Mouse (Mus musculus): ENCODE data around the gene Hdac4. TPM values are rescaled to one million over a fixed set of nuclear protein-coding genes. Genes with fewer than 3 reads are reported as not detected.

Gene Hdac4
- polyA plus RNA-seq, 1 experiment: 35.1 TPM

GRCm38 (mm10) chr1:92060532-92061064 is 134.9 kb downstream of the Hdac4 start:
- no peak for TF ChIP-seq POLR2A (IDR thresholded peaks at IDR 0.05; ENCODE audit: extremely low read depth, insufficient read depth, low read length)
- TF ChIP-seq CTCF (IDR thresholded peaks at IDR 0.05; ENCODE audit: extremely low read depth, insufficient read depth, low read length): no peak

DNA sequence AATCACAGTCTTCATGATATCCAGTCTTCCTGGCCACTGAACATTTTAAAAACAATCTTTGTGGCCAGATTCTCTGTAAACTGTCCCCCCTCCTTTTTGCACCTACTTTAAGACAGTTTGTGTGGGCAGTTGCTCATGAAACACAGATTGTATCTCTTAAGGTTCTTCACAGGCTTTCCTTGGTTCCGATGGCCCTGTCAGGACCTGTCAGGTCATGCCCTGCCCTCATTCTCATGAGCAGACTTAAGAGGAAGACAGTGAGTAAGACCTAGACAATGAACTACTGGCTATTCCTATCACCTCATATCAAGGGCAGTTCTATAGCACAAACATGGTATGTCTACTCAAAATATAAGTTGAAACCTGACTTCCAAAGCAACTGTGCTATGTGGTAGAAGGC is 135.9 kb downstream of the Hdac4 start:
- H3K4me1 ChIP-seq (ENCODE audit: control insufficient read depth, insufficient read depth, low read length): peaks cover 20% of the 10 kb centered on the region
- TF ChIP-seq CTCF (IDR thresholded peaks at IDR 0.05; ENCODE audit: extremely low read depth, insufficient read depth, low read length) (no peak), POLR2A (IDR thresholded peaks at IDR 0.05; ENCODE audit: extremely low read depth, insufficient read depth, low read length) (no peak)

More at GRCm38 (mm10) chr1:92060532-92061064, 134.9 kb downstream of the Hdac4 start:
- H3K27ac ChIP-seq (ENCODE audit: insufficient read depth, low read length): no peak overlapping the region
- H3K4me3 ChIP-seq (ENCODE audit: insufficient read depth, low read length): no peak overlapping the region
- H3K4me1 ChIP-seq (ENCODE audit: control insufficient read depth, insufficient read depth, low read length): peaks cover 16% of the 10 kb centered on the region

GRCm38 (mm10) chr1:92058731-92059425 is 136.6 kb downstream of the Hdac4 start:
- TF ChIP-seq CTCF (IDR thresholded peaks at IDR 0.05; ENCODE audit: extremely low read depth, insufficient read depth, low read length): no peak
- TF ChIP-seq POLR2A (IDR thresholded peaks at IDR 0.05; ENCODE audit: extremely low read depth, insufficient read depth, low read length): no peak
- no peak overlapping the region for H3K4me3 ChIP-seq (ENCODE audit: insufficient read depth, low read length)
- peaks cover 21% of the 10 kb centered on the region for H3K4me1 ChIP-seq (ENCODE audit: control insufficient read depth, insufficient read depth, low read length)
- H3K27ac ChIP-seq (ENCODE audit: insufficient read depth, low read length): no peak overlapping the region

More for the DNA sequence above, 135.9 kb downstream of the Hdac4 start:
- no peak overlapping the region for H3K4me3 ChIP-seq (ENCODE audit: insufficient read depth, low read length)
- no peak overlapping the region for H3K27ac ChIP-seq (ENCODE audit: insufficient read depth, low read length)

- TF ChIP-seq CTCF (IDR thresholded peaks at IDR 0.05; ENCODE audit: extremely low read depth, insufficient read depth, low read length) (no peak), POLR2A (IDR thresholded peaks at IDR 0.05; ENCODE audit: extremely low read depth, insufficient read depth, low read length) (no peak)
- Histone ChIP-seq H3K27ac (ENCODE audit: insufficient read depth, low read length) (no peak overlapping the region), H3K4me3 (ENCODE audit: insufficient read depth, low read length) (no peak overlapping the region), H3K4me1 (ENCODE audit: control insufficient read depth, insufficient read depth, low read length) (peaks cover 21% of the 10 kb centered on the region)
Measured at GRCm38 (mm10) chr1:92057068-92057467, 138.4 kb downstream of the Hdac4 start.

DNA sequence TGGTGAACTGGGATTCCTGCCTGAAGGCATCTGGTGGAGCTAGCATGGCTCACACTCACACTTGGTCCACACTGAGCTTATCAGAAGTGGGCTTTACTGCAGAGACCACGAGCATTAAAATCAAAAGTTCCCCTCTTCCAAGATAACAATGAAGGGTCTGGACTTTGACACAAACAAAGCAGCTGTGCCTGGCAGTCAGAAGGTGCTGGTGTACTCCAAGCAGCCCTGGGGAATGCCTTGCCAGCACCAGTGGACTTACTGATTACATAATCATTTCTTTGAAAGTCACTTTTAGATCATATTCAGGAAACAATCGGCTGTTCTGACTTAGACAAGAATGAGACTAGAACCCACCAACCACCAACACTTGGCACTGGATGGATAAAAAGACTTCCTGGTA is 140.3 kb downstream of the Hdac4 start:
- TF ChIP-seq CTCF (IDR thresholded peaks at IDR 0.05; ENCODE audit: extremely low read depth, insufficient read depth, low read length) (no peak), POLR2A (IDR thresholded peaks at IDR 0.05; ENCODE audit: extremely low read depth, insufficient read depth, low read length) (no peak)
- Histone ChIP-seq H3K4me1 (ENCODE audit: control insufficient read depth, insufficient read depth, low read length) (peaks cover 20% of the 10 kb centered on the region), H3K4me3 (ENCODE audit: insufficient read depth, low read length) (no peak overlapping the region), H3K27ac (ENCODE audit: insufficient read depth, low read length) (no peak overlapping the region)

DNA sequence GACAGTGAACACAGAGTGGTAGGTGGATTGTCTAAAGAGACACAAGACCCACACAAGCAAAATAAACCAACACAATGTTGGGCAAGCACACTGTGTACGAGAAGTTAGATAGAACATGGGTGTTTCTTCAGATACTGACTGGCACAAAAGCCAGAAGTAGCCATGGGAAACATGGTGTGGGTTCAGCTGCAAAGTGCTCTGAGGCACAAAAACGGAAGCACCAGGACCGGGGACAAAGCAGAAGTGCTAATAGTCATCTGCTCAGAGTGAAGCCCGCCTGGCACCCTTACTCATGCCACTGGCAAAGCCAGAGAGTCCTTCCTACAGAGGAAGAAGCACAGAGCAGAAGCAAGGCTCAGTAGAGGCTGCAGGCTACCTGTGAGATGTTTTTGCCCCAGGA is 143.3 kb downstream of the Hdac4 start:
- Histone ChIP-seq H3K4me1 (ENCODE audit: control insufficient read depth, insufficient read depth, low read length) (peaks cover 19% of the 10 kb centered on the region), H3K27ac (ENCODE audit: insufficient read depth, low read length) (no peak overlapping the region)
- TF ChIP-seq POLR2A (IDR thresholded peaks at IDR 0.05; ENCODE audit: extremely low read depth, insufficient read depth, low read length) (no peak), CTCF (IDR thresholded peaks at IDR 0.05; ENCODE audit: extremely low read depth, insufficient read depth, low read length) (no peak)

GRCm38 (mm10) chr1:92051489-92052062 is 143.9 kb downstream of the Hdac4 start:
- Histone ChIP-seq H3K4me1 (ENCODE audit: control insufficient read depth, insufficient read depth, low read length) (peaks cover 17% of the 10 kb centered on the region), H3K4me3 (ENCODE audit: insufficient read depth, low read length) (no peak overlapping the region), H3K27ac (ENCODE audit: insufficient read depth, low read length) (no peak overlapping the region)
- TF ChIP-seq POLR2A (IDR thresholded peaks at IDR 0.05; ENCODE audit: extremely low read depth, insufficient read depth, low read length) (no peak), CTCF (IDR thresholded peaks at IDR 0.05; ENCODE audit: extremely low read depth, insufficient read depth, low read length) (no peak)

More for the DNA sequence above, 143.3 kb downstream of the Hdac4 start:
- H3K4me3 ChIP-seq (ENCODE audit: insufficient read depth, low read length): no peak overlapping the region

- TF ChIP-seq POLR2A (IDR thresholded peaks at IDR 0.05; ENCODE audit: extremely low read depth, insufficient read depth, low read length): no peak
- no peak for TF ChIP-seq CTCF (IDR thresholded peaks at IDR 0.05; ENCODE audit: extremely low read depth, insufficient read depth, low read length)
Measured at GRCm38 (mm10) chr1:92050992-92051391, 144.5 kb downstream of the Hdac4 start.

GRCm38 (mm10) chr1:92050566-92050965 is 144.9 kb downstream of the Hdac4 start:
- TF ChIP-seq CTCF (IDR thresholded peaks at IDR 0.05; ENCODE audit: extremely low read depth, insufficient read depth, low read length): no peak
- TF ChIP-seq POLR2A (IDR thresholded peaks at IDR 0.05; ENCODE audit: extremely low read depth, insufficient read depth, low read length): no peak
- H3K4me1 ChIP-seq (ENCODE audit: control insufficient read depth, insufficient read depth, low read length): peaks cover 18% of the 10 kb centered on the region
- H3K4me3 ChIP-seq (ENCODE audit: insufficient read depth, low read length): no peak overlapping the region
- H3K27ac ChIP-seq (ENCODE audit: insufficient read depth, low read length): no peak overlapping the region

More at GRCm38 (mm10) chr1:92050992-92051391, 144.5 kb downstream of the Hdac4 start:
- Histone ChIP-seq H3K27ac (ENCODE audit: insufficient read depth, low read length) (no peak overlapping the region), H3K4me3 (ENCODE audit: insufficient read depth, low read length) (no peak overlapping the region), H3K4me1 (ENCODE audit: control insufficient read depth, insufficient read depth, low read length) (peaks cover 17% of the 10 kb centered on the region)
